ENCODE assay signal across 23 mouse cellular contexts in genomic region chr2:147247981-147248514, GRCm38 (mm10). TPM values are rescaled to one million over a fixed set of nuclear protein-coding genes. Genes with fewer than 3 reads are reported as not detected.
DNase-seq lines count a peak whose midpoint lies in the region; ATAC-seq and TF ChIP-seq lines count a peak whose summit lies in the region.
"Had no signal": no experiment of that assay in that cellular context is flagged by ENCODE, and none has a peak within 500 bp of the region (broad histone marks: within the 10 kb centered on the region; RNA-seq: fewer than 3 reads in every experiment).

No protein-coding gene starts in this region.

- no peak for TF ChIP-seq CTCF in kidney, adult 2 months (conservative IDR thresholded peaks at IDR 0.05; ENCODE audit: insufficient read depth, insufficient read length, low read depth, low read length)

- H3K27ac ChIP-seq in kidney, embryonic 15.5 days, result no peak overlapping the region
- H3K27ac ChIP-seq in kidney, adult 2 months (ENCODE audit: insufficient read depth, low read depth, low read length), result no peak overlapping the region
- H3K27ac ChIP-seq in kidney, embryonic 16.5 days (ENCODE audit: low read length), result no peak overlapping the region
- H3K27ac ChIP-seq in forebrain, embryonic 15.5 days (replicated peaks), result no peak overlapping the region
- H3K27ac ChIP-seq: embryonic facial prominence, embryonic 12.5 days; hindbrain, embryonic 10.5 days; hindbrain, embryonic 14.5 days had no signal

- TF ChIP-seq POLR2A in kidney, adult 2 months (IDR thresholded peaks at IDR 0.05; ENCODE audit: low read depth, low read length), result no peak

- ATAC-seq in kidney, embryonic 15.5 days (replicated peaks; ENCODE audit: low FRiP score), result no peak
- peak; percentile 54 for ATAC-seq in kidney, embryonic 16.5 days (ENCODE audit: low FRiP score, low TSS enrichment)
- no peak for ATAC-seq in forebrain, embryonic 15.5 days (replicated peaks)
- ATAC-seq: forebrain, embryonic 16.5 days had no signal

- 63% methylated on average over 6 of the region's 6 CpGs for WGBS in kidney, embryonic 15.5 days
- WGBS in kidney, adult 2 months, result 45% methylated on average over 6 of the region's 6 CpGs
- 67% methylated on average over 6 of the region's 6 CpGs for WGBS in kidney, embryonic 16.5 days
- 81% methylated on average over 6 of the region's 6 CpGs for WGBS in forebrain, embryonic 15.5 days

- H3K4me3 ChIP-seq in kidney, embryonic 15.5 days (replicated peaks), result no peak overlapping the region
- H3K4me3 ChIP-seq in kidney, adult 2 months (ENCODE audit: insufficient read depth, low read depth, low read length), result no peak overlapping the region
- H3K4me3 ChIP-seq in kidney, embryonic 16.5 days (ENCODE audit: low read length), result no peak overlapping the region
- H3K4me3 ChIP-seq in forebrain, embryonic 15.5 days, result no peak overlapping the region
- H3K4me3 ChIP-seq: embryonic facial prominence, embryonic 12.5 days; hindbrain, embryonic 10.5 days had no signal

- H3K27me3 ChIP-seq in kidney, embryonic 15.5 days, result peaks cover 8% of the 10 kb centered on the region; the same call in 1 of the 2 replicates
- H3K27me3 ChIP-seq in kidney, adult 2 months (replicated peaks; ENCODE audit: control insufficient read depth, insufficient read depth, low read length), result no peaks in the 10 kb centered on the region
- H3K27me3 ChIP-seq in kidney, embryonic 16.5 days (ENCODE audit: insufficient read depth, low read length), result no peaks in the 10 kb centered on the region
- H3K27me3 ChIP-seq in forebrain, embryonic 15.5 days, result no peaks in the 10 kb centered on the region
- H3K27me3 ChIP-seq: embryonic facial prominence, embryonic 12.5 days had no signal

- H3K4me1 ChIP-seq in kidney, embryonic 15.5 days, result 0 out of 2 replicates have a peak, but pooled peaks cover 4% of the 10 kb centered on the region
- no peaks in the 10 kb centered on the region for H3K4me1 ChIP-seq in kidney, adult 2 months (ENCODE audit: control insufficient read depth, insufficient read depth, low read length)
- no peaks in the 10 kb centered on the region for H3K4me1 ChIP-seq in kidney, embryonic 16.5 days (ENCODE audit: insufficient read depth, low read length)
- H3K4me1 ChIP-seq in forebrain, embryonic 15.5 days, result no peaks in the 10 kb centered on the region
- H3K4me1 ChIP-seq: embryonic facial prominence, embryonic 12.5 days had no signal

- H3K9ac ChIP-seq in kidney, embryonic 15.5 days, result no peak overlapping the region
- H3K9ac ChIP-seq in kidney, embryonic 16.5 days (replicated peaks; ENCODE audit: low read length), result no peak overlapping the region
- H3K9ac ChIP-seq in forebrain, embryonic 15.5 days (replicated peaks), result no peak overlapping the region
- H3K9ac ChIP-seq: embryonic facial prominence, embryonic 12.5 days; hindbrain, embryonic 14.5 days had no signal

- no peaks in the 10 kb centered on the region for H3K9me3 ChIP-seq in kidney, embryonic 15.5 days (replicated peaks)
- H3K9me3 ChIP-seq in kidney, embryonic 16.5 days (ENCODE audit: low read length), result no peaks in the 10 kb centered on the region
- no peaks in the 10 kb centered on the region for H3K9me3 ChIP-seq in forebrain, embryonic 15.5 days
- H3K9me3 ChIP-seq: embryonic facial prominence, embryonic 12.5 days; hindbrain, embryonic 10.5 days had no signal

- no peaks in the 10 kb centered on the region for H3K36me3 ChIP-seq in kidney, embryonic 15.5 days
- H3K36me3 ChIP-seq in kidney, adult 2 months (ENCODE audit: control insufficient read depth, insufficient read depth, low read length), result no peaks in the 10 kb centered on the region
- H3K36me3 ChIP-seq in kidney, embryonic 16.5 days (ENCODE audit: insufficient read depth, low read length), result no peaks in the 10 kb centered on the region
- no peaks in the 10 kb centered on the region for H3K36me3 ChIP-seq in forebrain, embryonic 15.5 days
- H3K36me3 ChIP-seq: embryonic facial prominence, embryonic 12.5 days; hindbrain, embryonic 10.5 days had no signal

- peak; percentile 54 for DNase-seq in kidney, adult 11 months
- DNase-seq in kidney, adult 2 months, result peak; percentile 68
- DNase-seq in kidney, postnatal 25 days, result peak; percentile 65 to 66
- no peak for DNase-seq in adrenal gland, adult 2 months
- DNase-seq in urinary bladder, postnatal 4 days (ENCODE audit: low spot score in 2 of 2), result no peak
- DNase-seq: adrenal gland, postnatal 14 days; cerebellum, adult 11-12 months; cerebellum, adult 9-10 months; cerebellum, postnatal 25 days; gastrocnemius, postnatal 14 days had no signal

- H3K4me2 ChIP-seq in kidney, embryonic 15.5 days, result no peak overlapping the region
- no peak overlapping the region for H3K4me2 ChIP-seq in kidney, embryonic 16.5 days (replicated peaks; ENCODE audit: low read depth, low read length)
- H3K4me2 ChIP-seq in forebrain, embryonic 15.5 days (replicated peaks), result no peak overlapping the region
- H3K4me2 ChIP-seq: embryonic facial prominence, embryonic 12.5 days; hindbrain, embryonic 14.5 days had no signal

RNA-seq across cellular contexts. Expression of gene Nkx2-2, which starts 54.0 kb away (rescaled TPM):
- polyA plus RNA-seq in kidney, embryonic 15.5 days (2015; fragmentation: Nextera tagmentation; extraction: Ambion mirVana), result not detected in 2 replicates
- polyA plus RNA-seq in kidney, adult 2 months (2012; rRNA removed), result not detected in 2 replicates
- not detected in 2 replicates for polyA plus RNA-seq in kidney, embryonic 16.5 days (2015; fragmentation: Nextera tagmentation; extraction: Ambion mirVana)
- not detected for total RNA-seq in adrenal gland, adult 2 months (2021)
- polyA plus RNA-seq in adrenal gland, adult 2 months (2012; rRNA removed), result not detected in 2 replicates
- 1.5 and 4.1 TPM in 2 replicates for polyA plus RNA-seq in forebrain, embryonic 15.5 days (2015; fragmentation: Nextera tagmentation; extraction: Ambion mirVana)
- total RNA-seq: adrenal gland, postnatal 14 days; gastrocnemius, adult 18-20 months; heart, postnatal 25 days; MEL had no signal
- polyA plus RNA-seq: C2C12; gonadal fat pad, adult 2 months; heart, embryonic 16.5 days had no signal

Comparison
In these comparisons a context has a peak if more than half of its experiments do, and no peak if none do; other contexts are left out.
1. DNase-seq: peak in kidney, adult 11 months (single experiment), kidney, adult 2 months (single experiment) and kidney, postnatal 25 days (2 of 2); none in adrenal gland, adult 2 months (single experiment) and urinary bladder, postnatal 4 days (0 of 2).